Mouse (Mus musculus) embryo, embryonic 10.5 days (tissue): Measurements from ENCODE around the gene Raly.
A peak's percentile ranks its signal among the peaks of the same experiment; 100 is the strongest.

ENCODE experiments used
- DNase-seq: peaks from one replicate; pipeline ENCODE4 v3.0.0-alpha.2; 2015; ENCODE audit warnings: low spot score

Raly gene

DNA sequence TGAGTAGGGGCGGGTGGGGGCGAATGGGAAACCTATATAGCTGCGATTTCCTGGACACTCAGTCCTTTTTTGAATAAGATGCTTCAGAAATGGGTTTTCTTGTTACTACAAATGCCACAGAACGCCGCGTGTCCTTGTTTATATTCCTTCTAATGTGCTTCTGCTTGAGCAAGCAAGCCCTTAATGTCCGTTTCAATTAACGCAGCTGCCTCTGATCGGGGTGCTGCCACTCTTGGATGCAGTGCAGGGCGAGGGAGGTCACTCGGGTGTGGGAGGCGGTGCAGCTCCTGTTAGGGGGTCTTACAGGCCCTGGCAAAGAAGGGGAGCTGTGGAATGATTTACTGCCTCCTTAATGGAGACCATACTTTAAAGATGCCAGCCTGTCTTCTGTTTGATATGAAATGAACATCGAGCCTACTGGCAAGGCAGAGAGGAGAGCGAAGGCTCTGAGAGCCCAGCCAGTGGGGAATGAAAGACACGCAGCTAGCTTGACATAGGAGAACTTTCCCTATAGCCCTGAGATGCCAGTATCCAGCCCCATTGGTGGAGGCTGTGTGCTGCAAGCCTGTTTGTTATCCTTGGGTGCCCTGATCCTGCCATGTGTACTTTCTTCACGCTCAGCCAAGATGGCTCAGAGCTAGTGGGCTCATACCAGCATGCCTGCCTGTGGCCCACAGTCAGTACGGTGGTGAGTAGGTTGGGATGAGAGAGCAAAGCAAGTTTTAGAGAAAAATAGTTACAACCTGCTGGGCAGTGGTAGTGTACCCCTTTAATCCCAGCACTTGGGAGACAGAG is 7.8 kb upstream of the Raly start:
- no peak for DNase-seq

DNA sequence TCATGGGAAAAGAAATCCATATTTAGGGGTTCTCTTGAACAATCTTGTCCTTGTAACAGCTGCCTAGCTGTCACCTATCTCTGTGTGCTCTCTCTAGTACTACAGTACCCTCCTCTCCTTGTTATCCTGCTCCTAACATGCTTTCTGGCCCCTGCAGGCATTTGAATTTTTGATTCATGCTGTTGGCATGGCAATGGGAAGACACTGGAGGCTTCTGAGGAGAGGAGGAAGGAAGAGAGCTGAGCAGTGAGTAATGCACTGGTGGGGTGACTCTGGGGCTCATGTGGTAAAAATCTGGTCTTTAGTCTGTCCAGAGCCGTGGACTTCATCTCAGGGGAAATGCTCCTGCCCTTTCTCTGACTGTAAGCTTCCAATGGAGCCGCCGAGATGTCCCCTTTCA is 5.6 kb upstream of the Raly start:
- peak; percentile 30 for DNase-seq

DNA sequence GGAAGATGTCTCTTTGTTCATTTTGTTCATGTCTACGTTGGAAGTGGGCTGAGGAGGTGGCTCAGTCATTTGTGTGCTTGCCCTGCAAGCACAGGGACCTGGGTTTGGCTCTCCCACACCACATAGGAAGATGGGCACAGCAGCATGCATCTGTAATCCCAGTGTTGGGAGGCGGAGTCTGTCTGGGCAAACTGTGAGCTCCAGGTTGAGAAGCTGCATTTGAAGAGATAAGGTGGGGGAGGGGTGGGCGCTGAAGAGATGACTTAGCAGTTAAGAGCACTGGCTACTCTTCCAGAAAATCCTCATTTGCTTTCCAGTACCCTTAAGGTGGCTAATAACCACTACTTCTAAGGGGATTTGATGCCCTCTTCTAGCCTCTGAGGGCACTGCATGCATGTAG is 4.7 kb upstream of the Raly start:
- DNase-seq = peak; percentile 33

DNA sequence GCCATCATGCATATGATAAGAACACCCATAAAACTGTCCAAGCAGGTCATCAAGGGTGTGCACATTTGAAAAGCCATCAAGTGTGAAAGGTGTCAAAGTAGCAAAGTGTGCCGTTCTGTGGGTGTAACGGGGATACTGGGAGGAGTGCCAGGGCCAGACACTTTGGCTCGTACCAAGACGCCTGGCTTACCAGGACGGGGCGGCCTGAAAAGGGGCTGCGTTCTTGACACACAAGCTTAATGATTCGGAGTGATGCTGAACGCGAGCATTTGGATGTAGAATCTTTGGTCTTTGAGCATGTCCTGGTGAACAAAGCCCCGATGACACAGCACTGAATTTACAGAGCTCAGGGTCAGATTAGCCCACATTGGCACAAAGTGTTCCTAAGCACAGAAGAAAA is 4.1 kb upstream of the Raly start:
- no peak for DNase-seq

DNA sequence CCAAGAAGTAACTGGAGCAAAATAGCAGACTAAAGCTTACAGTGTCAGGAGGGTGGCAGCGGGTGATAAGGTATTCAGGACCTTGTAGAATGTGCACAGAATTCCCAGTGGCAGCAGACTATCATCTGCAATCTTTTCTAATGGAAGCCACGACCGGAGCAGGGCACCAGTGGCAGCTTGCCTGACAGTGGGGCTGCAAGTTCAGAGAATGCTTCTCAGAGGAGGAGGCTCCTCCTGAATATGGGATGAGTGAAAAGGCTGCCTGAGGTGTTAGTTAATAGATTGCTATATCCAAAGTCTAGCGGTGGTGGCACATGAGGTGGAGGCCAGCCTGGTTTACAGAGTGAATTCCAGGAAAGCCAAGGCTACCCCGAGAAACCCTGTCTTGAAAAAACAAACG is 1.5 kb upstream of the Raly start:
- DNase-seq = no peak

DNA sequence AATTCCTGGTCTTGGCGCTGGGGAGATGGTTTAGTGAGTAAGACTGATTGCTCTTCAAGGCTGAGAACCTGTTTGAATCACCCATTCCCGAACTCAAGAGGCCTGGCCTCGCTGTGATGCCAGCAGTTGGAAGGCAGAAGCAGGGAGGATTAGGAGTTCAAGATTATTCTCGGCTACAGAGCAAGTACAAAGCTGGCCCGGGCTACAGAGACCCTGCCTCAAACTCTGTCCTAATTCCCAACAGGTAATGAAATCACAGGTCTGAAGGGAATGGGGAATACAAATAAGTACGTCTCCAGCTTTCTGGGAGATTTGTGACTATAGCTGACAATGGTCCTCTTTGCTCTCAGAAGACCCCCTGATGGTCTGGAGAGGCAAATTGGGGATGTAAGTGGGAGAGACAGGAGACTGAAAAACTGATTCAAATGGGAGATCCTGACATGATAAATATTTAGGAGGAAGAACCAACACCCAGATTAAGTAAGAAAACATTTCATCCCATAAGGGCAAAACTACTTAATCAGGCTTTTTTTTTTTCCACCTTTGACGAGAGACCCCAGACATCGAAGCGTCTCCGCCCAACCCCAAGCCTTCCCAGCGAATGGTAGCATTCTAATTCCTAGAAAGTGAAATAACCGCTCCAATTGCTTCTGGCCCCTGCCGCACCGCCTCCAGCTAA is 780 bp upstream of the Raly start:
- DNase-seq = peak; percentile 23

DNA sequence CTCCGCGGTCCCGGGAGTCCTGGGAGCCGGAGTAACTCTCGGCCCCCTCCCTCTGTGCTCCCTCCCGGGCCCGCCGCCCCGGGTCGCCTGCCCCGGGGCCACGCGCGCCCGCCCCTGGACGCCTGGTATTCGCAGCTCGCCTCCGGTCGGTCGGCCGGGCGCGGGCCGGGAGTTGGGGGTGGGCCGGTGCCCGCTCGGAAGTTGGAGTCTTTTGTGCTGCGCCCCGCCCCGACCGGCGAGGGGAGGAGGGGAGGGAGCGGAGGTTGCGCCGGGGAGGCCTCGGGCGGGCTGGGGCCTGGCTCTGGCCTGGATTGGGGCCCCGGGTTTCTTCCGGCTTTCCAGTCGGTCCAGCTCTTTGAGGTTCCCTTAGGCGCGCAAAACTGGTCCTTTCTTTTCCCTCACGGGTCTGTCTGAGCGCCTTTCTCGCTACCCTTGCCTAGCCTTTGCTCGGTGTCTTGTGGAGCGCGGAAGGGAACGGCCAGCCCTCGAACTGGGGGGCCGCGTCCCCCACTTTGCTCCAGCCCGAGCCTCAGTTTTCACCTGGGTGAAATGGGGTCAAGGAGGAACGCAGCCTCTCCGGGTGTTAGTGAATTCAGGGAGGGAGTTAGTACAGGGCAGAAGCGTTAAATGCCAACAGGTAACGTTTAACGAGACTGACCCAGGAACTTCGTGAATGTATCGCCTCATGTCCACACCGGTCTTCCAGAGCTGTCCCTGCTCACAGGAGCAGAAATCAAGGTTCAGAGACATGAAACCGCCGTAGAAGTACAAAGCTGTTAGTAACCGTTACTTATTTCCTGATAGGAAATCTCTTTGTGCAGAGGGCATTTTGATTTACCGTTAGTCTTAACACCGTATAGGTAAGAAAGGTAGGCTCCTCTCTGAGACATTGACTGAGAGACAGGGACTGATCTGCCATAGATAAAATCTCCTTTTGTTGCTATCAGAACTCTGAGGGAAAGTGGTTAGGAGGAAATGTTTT is 1.1 kb downstream of the Raly start:
- peak; percentile 79 for DNase-seq

DNA sequence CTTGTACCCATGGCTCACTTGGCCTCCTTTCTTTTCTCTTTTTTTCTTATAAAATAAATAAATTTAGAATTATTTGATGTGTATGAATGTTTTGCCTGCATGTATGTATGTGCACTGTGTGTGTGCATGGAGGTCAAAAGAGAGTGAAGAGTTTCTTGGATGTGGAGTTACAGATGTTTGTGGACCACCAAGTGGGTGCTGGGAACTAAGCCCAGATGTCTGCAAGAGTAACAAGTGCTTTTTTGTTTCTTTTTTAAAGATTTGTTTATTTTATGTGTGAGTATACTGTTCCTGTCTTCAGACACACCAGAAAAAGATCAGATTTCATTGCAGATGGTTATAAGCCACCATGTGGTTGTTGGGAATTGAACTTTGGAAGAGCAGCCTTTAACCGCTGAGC is 12.5 kb downstream of the Raly start:
- no peak for DNase-seq

DNA sequence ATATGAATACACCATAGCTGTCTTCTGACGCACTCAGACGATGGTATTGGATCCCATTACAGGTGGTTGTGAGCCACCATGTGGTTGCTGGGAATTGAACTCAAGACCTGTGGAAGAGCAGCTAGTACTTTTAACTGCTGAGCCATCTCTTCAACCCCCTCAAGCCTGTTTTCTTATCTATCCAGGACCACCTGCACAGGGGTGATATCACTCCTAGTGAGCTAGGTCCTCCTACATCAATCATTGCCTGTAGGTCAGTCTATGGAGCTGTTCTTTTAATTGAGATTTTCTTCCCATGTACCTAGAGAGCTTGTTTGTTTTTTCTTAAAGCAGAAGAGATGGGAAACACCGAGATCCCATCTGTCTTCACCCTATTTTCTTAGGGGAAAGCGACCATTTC is 12.9 kb downstream of the Raly start:
- no peak for DNase-seq

DNA sequence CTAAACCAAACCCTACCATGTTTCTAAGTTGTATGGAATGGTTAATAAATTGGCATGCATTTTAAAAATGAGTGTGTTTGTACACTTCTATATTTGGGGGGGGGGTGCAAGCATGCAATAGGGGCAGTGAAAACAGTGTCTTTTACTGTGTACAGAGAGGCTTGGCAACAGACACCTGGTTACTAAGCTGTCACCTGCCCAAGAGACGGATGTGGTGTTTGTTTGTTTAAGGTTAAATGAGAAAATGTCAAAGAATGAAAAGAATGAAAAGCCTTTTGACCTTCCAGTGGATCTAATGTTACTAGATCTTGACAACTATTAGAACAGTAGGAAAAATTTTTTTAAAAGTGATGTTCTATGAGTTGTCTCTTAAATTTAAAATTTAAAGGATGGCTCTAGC is 16.8 kb downstream of the Raly start:
- no peak for DNase-seq

DNA sequence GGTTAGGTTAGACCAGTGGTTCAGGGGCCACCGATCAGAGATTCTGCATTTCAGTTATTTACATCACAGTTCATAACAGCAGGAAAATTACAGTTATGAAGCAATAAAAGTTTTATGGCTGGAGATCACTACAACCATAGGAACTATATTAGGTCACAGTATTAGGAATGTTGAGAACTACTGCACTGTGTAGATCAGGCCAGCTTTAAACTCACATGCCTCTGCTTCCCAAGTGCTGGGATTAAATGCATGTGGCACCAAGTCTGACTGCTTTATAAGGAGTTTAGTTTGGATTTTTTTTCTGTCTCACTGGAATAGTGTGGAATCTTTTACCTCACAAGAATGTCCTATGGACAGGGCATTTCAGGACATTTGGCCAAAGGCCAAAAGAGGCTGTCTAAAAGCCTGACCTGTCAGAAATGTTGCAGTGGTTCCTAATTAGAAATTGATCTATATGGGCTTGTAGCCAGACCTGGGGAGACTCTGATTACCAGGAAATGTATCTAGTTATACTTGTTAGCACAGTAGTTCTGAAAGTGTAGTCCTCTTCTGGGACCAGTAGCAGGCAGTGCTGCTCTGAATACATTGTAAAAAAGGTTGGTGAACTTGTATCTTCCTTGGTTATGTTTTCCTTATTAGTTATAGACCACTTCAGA is 18.3 kb downstream of the Raly start:
- DNase-seq = no peak

DNA sequence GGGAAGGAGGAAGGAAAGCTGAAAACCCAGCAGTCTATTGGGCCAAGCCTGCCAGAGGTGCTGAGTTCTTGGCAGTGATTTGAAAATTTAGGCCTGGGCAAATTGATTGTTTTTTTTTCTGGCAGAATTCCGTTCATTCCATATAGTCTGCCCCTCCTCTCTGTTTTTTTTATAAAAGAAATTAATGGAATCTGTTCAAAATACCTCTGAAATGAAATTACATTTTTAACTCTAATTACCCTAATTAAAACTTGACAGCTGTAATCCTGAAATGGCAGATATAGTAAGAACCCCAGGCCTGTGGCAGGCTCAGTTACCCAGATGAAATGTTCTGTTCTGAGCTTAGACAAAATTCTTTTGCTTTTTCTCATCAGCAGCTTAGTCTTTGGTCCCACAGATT is 19.9 kb downstream of the Raly start:
- no peak for DNase-seq

DNA sequence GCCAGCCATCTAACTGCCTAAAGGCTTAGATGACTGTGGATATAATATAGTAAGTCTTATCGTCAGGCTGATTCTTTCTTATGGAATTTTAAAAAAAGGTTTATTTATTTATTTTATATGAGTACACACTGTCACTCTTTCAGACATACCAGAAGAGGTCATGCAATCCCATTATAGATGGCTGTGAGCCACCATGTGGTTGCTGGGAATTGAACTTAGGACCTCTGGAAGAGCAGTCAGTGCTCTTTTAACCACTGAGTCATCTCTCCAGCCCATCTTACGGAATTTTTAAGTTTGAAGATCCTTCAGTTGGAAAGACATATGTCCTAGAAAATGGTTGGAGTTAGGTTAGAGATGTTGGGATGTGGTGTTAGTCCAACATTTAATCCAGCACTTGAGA is 22.5 kb downstream of the Raly start:
- DNase-seq = no peak

DNA sequence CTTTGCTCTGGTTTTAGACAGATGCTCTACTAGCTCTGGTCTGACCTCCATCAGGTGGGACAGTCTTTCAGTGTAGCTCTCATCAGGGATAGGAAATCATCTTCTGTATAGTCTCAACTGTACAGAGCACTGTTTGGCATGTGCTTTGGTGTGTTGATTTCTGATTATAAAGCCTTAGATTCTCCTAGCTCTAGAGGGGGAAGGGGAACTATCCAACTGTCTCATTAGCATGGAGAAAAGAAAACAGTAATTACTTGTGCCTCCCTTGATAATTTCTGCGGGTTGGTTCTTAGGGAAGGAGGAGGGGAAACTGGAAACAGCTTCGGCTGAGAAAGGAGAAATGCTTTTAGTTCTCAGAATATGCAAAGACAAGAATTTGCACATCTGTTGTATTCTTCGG is 26.2 kb downstream of the Raly start:
- DNase-seq = no peak

DNA sequence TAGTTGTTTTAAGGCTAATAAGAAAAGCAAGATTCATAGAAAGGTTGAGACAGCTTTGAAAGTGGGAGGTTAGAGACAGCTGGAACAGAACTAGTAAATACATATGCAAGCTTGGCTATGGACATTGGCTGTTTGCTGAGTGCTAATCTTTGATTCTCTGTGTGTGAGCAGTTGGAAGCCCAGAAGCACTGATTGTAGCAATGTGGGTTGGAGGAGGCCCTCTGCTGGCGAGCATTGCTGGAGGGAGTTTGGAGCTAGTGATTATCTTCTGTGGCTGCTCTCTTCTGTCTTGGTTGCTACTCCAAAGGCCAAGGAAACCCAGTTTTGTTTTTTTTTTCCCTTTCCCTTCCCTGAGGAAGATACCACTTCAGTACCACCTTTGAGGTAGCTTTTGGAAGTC is 26.9 kb downstream of the Raly start:
- DNase-seq = no peak

DNA sequence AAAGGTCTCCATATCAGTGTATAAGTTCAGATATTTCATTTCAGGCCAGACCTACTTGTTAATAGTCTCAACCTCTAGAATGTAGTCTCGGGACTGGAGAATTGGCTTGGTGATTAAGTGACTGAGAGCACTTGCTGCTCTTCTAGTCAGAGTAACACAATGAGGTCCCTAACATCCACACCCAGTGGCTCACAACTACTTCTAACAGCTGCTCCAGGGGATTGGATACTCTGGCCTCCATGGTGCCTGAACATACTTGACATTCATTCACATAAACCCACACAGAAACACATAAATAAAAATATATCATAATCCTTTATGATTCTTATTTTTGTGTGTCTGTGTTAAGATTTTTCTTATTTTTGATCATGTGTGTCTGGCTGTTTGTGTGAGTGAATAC is 27.7 kb downstream of the Raly start:
- DNase-seq = no peak

DNA sequence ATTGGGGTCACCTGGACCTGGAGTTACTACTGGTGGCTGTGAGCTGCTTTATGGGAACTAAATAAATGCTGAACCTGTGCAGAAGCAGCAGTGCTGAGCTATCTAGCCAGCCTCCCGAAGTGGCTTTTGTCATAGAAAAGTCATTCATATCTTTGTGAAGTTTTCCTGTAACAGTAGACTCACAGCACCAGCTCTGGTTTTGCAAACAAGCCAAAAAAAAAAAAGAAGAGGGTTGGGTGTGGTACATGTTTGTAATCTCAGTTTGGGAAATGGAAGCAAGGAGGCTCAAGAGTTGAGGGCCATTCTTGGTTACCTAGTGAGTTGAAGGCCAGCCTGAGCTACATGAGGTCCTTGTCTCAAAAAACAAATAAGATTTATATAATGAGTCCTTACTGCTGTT is 29.4 kb downstream of the Raly start:
- no peak for DNase-seq

DNA sequence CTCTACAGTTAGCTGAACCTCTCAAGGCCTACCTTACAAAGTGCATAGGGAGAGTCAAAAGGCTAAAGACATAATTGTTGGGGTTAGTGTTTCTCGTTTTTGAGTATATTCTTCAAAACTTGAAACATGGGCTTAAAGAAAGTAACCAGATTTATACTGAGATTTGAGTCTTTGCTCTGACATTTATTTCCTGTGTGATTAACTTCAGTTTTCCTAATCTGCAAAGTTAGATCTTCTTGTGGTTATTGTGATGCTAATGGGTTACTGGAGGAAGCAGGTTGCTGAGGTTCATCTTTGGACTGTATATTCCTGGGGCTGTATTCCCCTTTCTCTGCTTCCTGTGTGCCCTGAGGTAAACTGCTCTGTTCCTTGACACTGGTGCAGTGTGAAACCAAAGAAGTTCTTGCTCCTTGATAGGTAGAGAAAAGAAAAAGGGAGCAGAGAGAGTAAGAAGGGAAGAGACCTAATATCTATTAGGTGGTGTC is 35.2 kb downstream of the Raly start:
- DNase-seq = no peak

DNA sequence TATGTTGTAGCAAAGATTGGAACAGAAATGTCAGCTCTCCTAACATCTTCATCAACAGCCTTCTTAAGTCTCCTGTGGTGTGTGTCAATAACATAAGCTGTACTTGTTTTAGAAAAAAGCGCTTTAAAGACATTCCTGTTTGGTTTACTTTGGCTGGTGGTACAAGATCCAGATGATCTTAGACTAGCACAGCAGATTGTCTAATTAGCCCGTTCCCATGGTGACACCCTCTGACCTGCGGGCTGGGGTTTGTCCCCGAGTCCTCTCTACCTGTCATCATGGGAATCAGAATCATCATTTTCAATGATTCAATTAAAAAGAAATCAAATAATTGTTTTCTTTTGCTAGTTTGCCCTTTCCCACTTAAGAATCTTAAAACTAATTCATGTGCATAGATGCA is 36.6 kb downstream of the Raly start:
- DNase-seq = no peak

DNA sequence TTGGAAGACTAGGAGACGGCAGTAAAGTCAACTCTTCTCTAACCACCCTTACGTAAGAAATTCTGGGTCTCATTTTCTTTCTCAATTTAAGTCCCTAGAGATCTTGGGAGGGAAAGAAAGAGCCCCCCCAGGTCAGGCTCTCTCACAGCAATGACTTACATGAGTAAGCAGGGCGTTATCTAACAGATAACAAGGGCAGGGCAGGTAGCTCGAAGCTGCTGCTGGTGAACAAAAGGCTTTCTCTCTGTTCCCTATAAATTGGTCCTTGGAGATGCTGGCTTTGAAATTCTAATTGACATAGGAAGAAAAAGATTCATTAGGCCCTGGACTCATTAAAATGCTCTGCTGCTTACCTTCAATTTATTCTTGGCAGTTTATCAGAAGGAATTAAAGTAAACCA is 41.6 kb downstream of the Raly start:
- no peak for DNase-seq

DNA sequence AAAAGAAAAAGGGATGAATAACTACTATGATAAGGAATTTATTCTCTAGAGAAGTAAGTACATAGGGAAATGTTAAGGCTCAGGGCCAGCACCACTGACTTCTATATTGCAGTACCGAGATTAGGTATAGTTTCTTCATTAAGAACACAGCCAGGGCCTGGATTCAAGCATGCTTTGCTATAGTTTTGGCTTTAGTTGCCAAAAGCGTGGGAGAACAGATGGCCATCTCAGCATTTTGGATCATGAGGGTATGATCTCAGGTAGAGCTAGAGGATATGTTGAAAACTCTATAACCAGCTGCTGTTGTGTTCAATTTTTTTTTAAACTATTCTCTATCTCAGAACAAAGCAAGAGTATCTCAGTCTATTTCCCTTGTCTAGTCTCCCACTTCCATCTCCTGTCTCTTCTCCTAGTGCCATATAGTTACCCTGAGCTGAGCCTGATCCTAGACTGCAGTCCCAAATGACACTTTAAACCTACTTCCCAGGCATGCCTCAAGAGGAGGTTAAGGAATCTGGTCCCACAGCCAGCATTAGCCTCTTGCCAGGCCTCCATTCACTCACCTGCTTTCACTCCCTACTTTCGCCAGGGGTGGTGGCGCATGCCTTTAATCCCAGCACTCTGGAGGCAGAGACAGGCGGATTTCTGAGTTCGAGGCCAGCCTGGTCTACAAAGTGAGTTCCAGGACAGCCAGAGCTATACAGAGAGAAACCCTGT is 43.4 kb downstream of the Raly start:
- DNase-seq = no peak
